In the genomic region with DNA sequence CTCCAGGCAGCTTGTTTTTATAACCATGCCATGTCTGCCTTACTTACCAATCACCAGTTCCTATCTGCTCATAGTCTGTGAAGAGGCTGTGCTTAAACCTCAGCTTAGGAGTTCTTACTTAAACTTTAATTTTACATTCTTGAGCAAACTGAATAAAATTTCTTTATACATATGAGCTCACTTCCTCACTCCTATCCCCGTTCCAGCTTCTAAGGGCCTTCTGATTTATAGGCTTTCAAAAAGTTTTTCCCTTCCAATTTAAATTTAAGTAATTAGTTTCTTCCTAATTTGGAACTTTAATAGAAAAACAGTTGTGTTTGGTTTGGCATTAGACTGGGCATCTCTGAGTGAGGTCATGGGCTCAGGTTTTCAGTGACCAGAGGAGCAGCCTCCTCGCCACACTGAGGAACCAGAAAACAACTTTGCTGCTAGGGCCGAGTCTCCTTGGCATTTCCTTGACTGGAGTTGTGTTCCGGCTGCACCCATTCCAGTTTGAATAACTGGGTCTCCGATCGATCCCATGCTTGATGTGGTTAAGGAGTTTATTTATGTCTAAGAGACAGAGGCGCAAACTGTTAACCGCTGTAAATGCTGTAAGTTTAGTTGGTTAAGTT, we compare ENCODE assay signal across 19 mouse cellular contexts.
A peak's percentile ranks its signal among the peaks of the same experiment; 100 is the strongest.
DNase-seq lines count a peak whose midpoint lies in the region; ATAC-seq and TF ChIP-seq lines count a peak whose summit lies in the region.
"Had no signal": no experiment of that assay in that cellular context is flagged by ENCODE, and none has a peak within 500 bp of the region (broad histone marks: within the 10 kb centered on the region; RNA-seq: fewer than 3 reads in every experiment).

No protein-coding gene starts in this region.

- TF ChIP-seq CTCF in kidney, postnatal 0 days (IDR thresholded peaks at IDR 0.05; ENCODE audit: low read depth), result no peak

- no peak overlapping the region for H3K4me3 ChIP-seq in kidney, postnatal 0 days (replicated peaks; ENCODE audit: low read depth, low read length)
- no peak overlapping the region for H3K4me3 ChIP-seq in lung, embryonic 15.5 days
- H3K4me3 ChIP-seq in stomach, embryonic 16.5 days (replicated peaks; ENCODE audit: low read length), result no peak overlapping the region
- H3K4me3 ChIP-seq in hindbrain, embryonic 14.5 days (replicated peaks; ENCODE audit: low read length), result no peak overlapping the region
- H3K4me3 ChIP-seq: forebrain, embryonic 13.5 days; gastrocnemius, adult 2 months; hindbrain, embryonic 12.5 days had no signal

- H3K36me3 ChIP-seq in kidney, postnatal 0 days (ENCODE audit: insufficient read depth, low read length), result no peaks in the 10 kb centered on the region
- H3K36me3 ChIP-seq in lung, embryonic 15.5 days, result no peaks in the 10 kb centered on the region
- H3K36me3 ChIP-seq in stomach, embryonic 16.5 days (ENCODE audit: control insufficient read depth, insufficient read depth, low read length), result no peaks in the 10 kb centered on the region
- H3K36me3 ChIP-seq in hindbrain, embryonic 14.5 days (replicated peaks; ENCODE audit: control insufficient read depth, insufficient read depth), result no peaks in the 10 kb centered on the region
- H3K36me3 ChIP-seq: hindbrain, embryonic 12.5 days had no signal

- H3K9ac ChIP-seq in kidney, postnatal 0 days (ENCODE audit: low read depth, low read length), result no peak overlapping the region
- no peak overlapping the region for H3K9ac ChIP-seq in lung, embryonic 15.5 days
- H3K9ac ChIP-seq in stomach, embryonic 16.5 days (ENCODE audit: low read length), result no peak overlapping the region
- no peak overlapping the region for H3K9ac ChIP-seq in hindbrain, embryonic 14.5 days
- H3K9ac ChIP-seq: forebrain, embryonic 13.5 days; hindbrain, embryonic 12.5 days had no signal

- peak overlapping the region; percentile 31; the same call in 1 of the 2 replicates for H3K27ac ChIP-seq in kidney, postnatal 0 days
- H3K27ac ChIP-seq in lung, embryonic 15.5 days, result peak overlapping the region; percentile 77
- peak overlapping the region; percentile 8; the same call in 1 of the 2 replicates for H3K27ac ChIP-seq in stomach, embryonic 16.5 days (ENCODE audit: low read length)
- no peak overlapping the region for H3K27ac ChIP-seq in hindbrain, embryonic 14.5 days
- H3K27ac ChIP-seq: forebrain, embryonic 13.5 days; gastrocnemius, adult 2 months; hindbrain, embryonic 12.5 days; hindbrain, postnatal 0 days had no signal

- 65% methylated on average over 8 of the region's 8 CpGs for WGBS in kidney, postnatal 0 days
- WGBS in lung, embryonic 15.5 days, result 44% methylated on average over 8 of the region's 8 CpGs
- WGBS in stomach, embryonic 16.5 days, result 70% methylated on average over 8 of the region's 8 CpGs
- WGBS in hindbrain, embryonic 14.5 days, result 93% methylated on average over 8 of the region's 8 CpGs

- no peaks in the 10 kb centered on the region for H3K4me1 ChIP-seq in kidney, postnatal 0 days (replicated peaks; ENCODE audit: insufficient read depth, low read length)
- peaks cover 18% of the 10 kb centered on the region for H3K4me1 ChIP-seq in lung, embryonic 15.5 days
- no peaks in the 10 kb centered on the region; the same call in 1 of the 2 replicates for H3K4me1 ChIP-seq in stomach, embryonic 16.5 days (ENCODE audit: control insufficient read depth, insufficient read depth, low read length)
- H3K4me1 ChIP-seq in hindbrain, embryonic 14.5 days (replicated peaks; ENCODE audit: control insufficient read depth, insufficient read depth, low read length), result no peaks in the 10 kb centered on the region
- H3K4me1 ChIP-seq: forebrain, embryonic 13.5 days had no signal

- peak; percentile 57 for DNase-seq in kidney, postnatal 0 days (ENCODE audit: low spot score)
- DNase-seq in kidney, postnatal 25 days, result no peak
- no peak for DNase-seq in lung, postnatal 25 days (ENCODE audit: low spot score)
- DNase-seq in fibroblast of lung, adult 2 months (ENCODE audit: low read depth), result peak; percentile 31
- no peak for DNase-seq in hindbrain, embryonic 14.5 days (ENCODE audit: low spot score)
- DNase-seq: adrenal gland, adult 2 months; adrenal gland, postnatal 25 days; cerebellum, adult 18-20 months; cerebellum, adult 9-11 months; cerebellum, postnatal 36 days; gastrocnemius, adult 2 months; gastrocnemius, postnatal 25 days; heart, postnatal 10 days; heart, postnatal 4 days had no signal

- no peak overlapping the region for H3K4me2 ChIP-seq in kidney, postnatal 0 days (ENCODE audit: low read length)
- no peak overlapping the region for H3K4me2 ChIP-seq in lung, embryonic 15.5 days
- H3K4me2 ChIP-seq in stomach, embryonic 16.5 days (ENCODE audit: low read depth, low read length), result no peak overlapping the region
- no peak overlapping the region for H3K4me2 ChIP-seq in hindbrain, embryonic 14.5 days (replicated peaks)
- H3K4me2 ChIP-seq: forebrain, embryonic 13.5 days; hindbrain, embryonic 12.5 days had no signal

- H3K27me3 ChIP-seq in kidney, postnatal 0 days (ENCODE audit: insufficient read depth, low read length), result no peaks in the 10 kb centered on the region
- no peaks in the 10 kb centered on the region for H3K27me3 ChIP-seq in lung, embryonic 15.5 days
- H3K27me3 ChIP-seq in stomach, embryonic 16.5 days (ENCODE audit: control insufficient read depth, insufficient read depth, low read length), result no peaks in the 10 kb centered on the region
- H3K27me3 ChIP-seq in hindbrain, embryonic 14.5 days (ENCODE audit: control insufficient read depth, insufficient read depth, low read length), result no peaks in the 10 kb centered on the region
- H3K27me3 ChIP-seq: forebrain, embryonic 13.5 days; hindbrain, embryonic 12.5 days had no signal

- no peaks in the 10 kb centered on the region for H3K9me3 ChIP-seq in kidney, postnatal 0 days (replicated peaks; ENCODE audit: low read length)
- H3K9me3 ChIP-seq in lung, embryonic 15.5 days, result no peaks in the 10 kb centered on the region
- H3K9me3 ChIP-seq in stomach, embryonic 16.5 days (replicated peaks; ENCODE audit: control insufficient read depth, low read length), result no peaks in the 10 kb centered on the region
- no peaks in the 10 kb centered on the region for H3K9me3 ChIP-seq in hindbrain, embryonic 14.5 days (ENCODE audit: control insufficient read depth, low read length)
- H3K9me3 ChIP-seq: forebrain, embryonic 13.5 days; hindbrain, embryonic 12.5 days had no signal

- ATAC-seq in kidney, postnatal 0 days (replicated peaks; ENCODE audit: low FRiP score, low read depth), result no peak
- ATAC-seq in lung, embryonic 15.5 days (ENCODE audit: borderline replicate concordance, extremely low read depth, low FRiP score, low TSS enrichment), result no peak
- ATAC-seq in stomach, embryonic 16.5 days (ENCODE audit: insufficient read depth, low FRiP score), result no peak
- no peak for ATAC-seq in hindbrain, embryonic 14.5 days (ENCODE audit: low FRiP score)
- ATAC-seq: forebrain, embryonic 13.5 days; hindbrain, postnatal 0 days had no signal

Comparison
In these comparisons a context has a peak if more than half of its experiments do, and no peak if none do; other contexts are left out.
1. DNase-seq: peak in kidney, postnatal 0 days (single experiment) and fibroblast of lung, adult 2 months (single experiment); none in kidney, postnatal 25 days (0 of 2), lung, postnatal 25 days (single experiment) and hindbrain, embryonic 14.5 days (single experiment).